Mouse (Mus musculus): ENCODE data around the gene Cpn2. TPM values are rescaled to one million over a fixed set of nuclear protein-coding genes. Genes with fewer than 3 reads are reported as not detected.

Cpn2 gene
- polyA plus RNA-seq, 1 experiment from 2014 or later, result not detected

GRCm38 (mm10) chr16:30258441-30258840, 8.9 kb downstream of the Cpn2 start:
- H3K4me2 ChIP-seq (ENCODE audit: low read depth, low read length), result no peak overlapping the region
- H3K27ac ChIP-seq (ENCODE audit: low read depth, low read length), result no peak overlapping the region
- no peaks in the 10 kb centered on the region for H3K36me3 ChIP-seq (ENCODE audit: control insufficient read depth, insufficient read depth, low read length)
- H3K9ac ChIP-seq (replicated peaks; ENCODE audit: low read depth, low read length), result no peak overlapping the region
- no peaks in the 10 kb centered on the region for H3K9me3 ChIP-seq (ENCODE audit: control insufficient read depth, low read length)
- no peaks in the 10 kb centered on the region for H3K27me3 ChIP-seq (ENCODE audit: control insufficient read depth, insufficient read depth, low read length)
- WGBS, result 82% methylated on average over 7 of the region's 7 CpGs
- no peak for ATAC-seq (ENCODE audit: low read depth)
- H3K4me3 ChIP-seq (ENCODE audit: low read depth, low read length), result no peak overlapping the region
- no peaks in the 10 kb centered on the region for H3K4me1 ChIP-seq (ENCODE audit: control insufficient read depth, insufficient read depth, low read length)

GRCm38 (mm10) chr16:30257718-30258117, 9.6 kb downstream of the Cpn2 start:
- no peaks in the 10 kb centered on the region for H3K9me3 ChIP-seq (ENCODE audit: control insufficient read depth, low read length)
- no peak overlapping the region for H3K4me3 ChIP-seq (ENCODE audit: low read depth, low read length)
- H3K9ac ChIP-seq (replicated peaks; ENCODE audit: low read depth, low read length), result no peak overlapping the region
- ATAC-seq (ENCODE audit: low read depth), result no peak
- H3K27ac ChIP-seq (ENCODE audit: low read depth, low read length), result no peak overlapping the region
- H3K27me3 ChIP-seq (ENCODE audit: control insufficient read depth, insufficient read depth, low read length), result no peaks in the 10 kb centered on the region
- 81% methylated on average over 9 of the region's 9 CpGs for WGBS
- H3K36me3 ChIP-seq (ENCODE audit: control insufficient read depth, insufficient read depth, low read length), result no peaks in the 10 kb centered on the region
- no peak overlapping the region for H3K4me2 ChIP-seq (ENCODE audit: low read depth, low read length)
- no peaks in the 10 kb centered on the region for H3K4me1 ChIP-seq (ENCODE audit: control insufficient read depth, insufficient read depth, low read length)

DNA sequence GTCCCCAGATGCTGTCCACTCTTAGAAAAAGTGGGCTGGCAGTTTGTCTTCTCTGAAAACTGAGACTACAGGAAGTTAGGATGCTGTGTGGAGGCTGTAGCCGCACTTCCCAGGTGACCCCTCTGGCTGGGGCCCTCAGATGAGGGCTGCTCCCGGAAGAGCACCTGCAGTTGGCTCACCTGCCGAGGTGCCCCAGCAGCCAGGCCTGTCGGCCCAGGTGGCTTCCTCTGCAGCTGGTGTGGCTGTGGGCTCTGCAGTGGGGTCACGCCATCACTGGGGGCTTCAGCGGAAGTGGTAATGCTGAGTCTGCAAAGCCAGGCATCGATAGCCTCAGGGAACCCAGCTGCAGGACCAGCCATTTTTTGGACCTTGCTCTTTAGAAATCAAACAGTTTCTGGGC, 12.2 kb downstream of the Cpn2 start:
- ATAC-seq (ENCODE audit: low read depth), result no peak
- Histone ChIP-seq H3K9me3 (ENCODE audit: control insufficient read depth, low read length) (no peaks in the 10 kb centered on the region), H3K27me3 (ENCODE audit: control insufficient read depth, insufficient read depth, low read length) (no peaks in the 10 kb centered on the region), H3K9ac (replicated peaks; ENCODE audit: low read depth, low read length) (no peak overlapping the region), H3K36me3 (ENCODE audit: control insufficient read depth, insufficient read depth, low read length) (no peaks in the 10 kb centered on the region), H3K4me3 (ENCODE audit: low read depth, low read length) (no peak overlapping the region), H3K27ac (ENCODE audit: low read depth, low read length) (no peak overlapping the region), H3K4me1 (ENCODE audit: control insufficient read depth, insufficient read depth, low read length) (peaks cover 5% of the 10 kb centered on the region; the same call in 1 of the 2 replicates), H3K4me2 (ENCODE audit: low read depth, low read length) (no peak overlapping the region)
- 82% methylated on average over 7 of the region's 7 CpGs for WGBS

GRCm38 (mm10) chr16:30253900-30254299, 13.4 kb downstream of the Cpn2 start:
- ATAC-seq (ENCODE audit: low read depth), result no peak
- Histone ChIP-seq H3K36me3 (ENCODE audit: control insufficient read depth, insufficient read depth, low read length) (no peaks in the 10 kb centered on the region), H3K4me2 (ENCODE audit: low read depth, low read length) (no peak overlapping the region), H3K4me3 (ENCODE audit: low read depth, low read length) (no peak overlapping the region), H3K9ac (replicated peaks; ENCODE audit: low read depth, low read length) (no peak overlapping the region), H3K27ac (ENCODE audit: low read depth, low read length) (no peak overlapping the region), H3K4me1 (ENCODE audit: control insufficient read depth, insufficient read depth, low read length) (peaks cover 5% of the 10 kb centered on the region; the same call in 1 of the 2 replicates), H3K9me3 (ENCODE audit: control insufficient read depth, low read length) (no peaks in the 10 kb centered on the region), H3K27me3 (ENCODE audit: control insufficient read depth, insufficient read depth, low read length) (no peaks in the 10 kb centered on the region)
- WGBS, result 74% methylated on average over 9 of the region's 9 CpGs

GRCm38 (mm10) chr16:30253374-30253773, 13.9 kb downstream of the Cpn2 start:
- Histone ChIP-seq H3K4me1 (ENCODE audit: control insufficient read depth, insufficient read depth, low read length) (peaks cover 5% of the 10 kb centered on the region; the same call in 1 of the 2 replicates), H3K9me3 (ENCODE audit: control insufficient read depth, low read length) (no peaks in the 10 kb centered on the region), H3K36me3 (ENCODE audit: control insufficient read depth, insufficient read depth, low read length) (no peaks in the 10 kb centered on the region), H3K4me3 (ENCODE audit: low read depth, low read length) (no peak overlapping the region), H3K27ac (ENCODE audit: low read depth, low read length) (no peak overlapping the region), H3K9ac (replicated peaks; ENCODE audit: low read depth, low read length) (no peak overlapping the region), H3K27me3 (ENCODE audit: control insufficient read depth, insufficient read depth, low read length) (no peaks in the 10 kb centered on the region), H3K4me2 (ENCODE audit: low read depth, low read length) (no peak overlapping the region)
- ATAC-seq (ENCODE audit: low read depth), result no peak
- 93% methylated on average over 4 of the region's 4 CpGs for WGBS

- H3K36me3 ChIP-seq (ENCODE audit: control insufficient read depth, insufficient read depth, low read length), result no peaks in the 10 kb centered on the region
- H3K27me3 ChIP-seq (ENCODE audit: control insufficient read depth, insufficient read depth, low read length), result no peaks in the 10 kb centered on the region
- peak overlapping the region; percentile 30; the same call in 1 of the 2 replicates for H3K4me2 ChIP-seq (ENCODE audit: low read depth, low read length)
- H3K27ac ChIP-seq (ENCODE audit: low read depth, low read length), result no peak overlapping the region
- no peaks in the 10 kb centered on the region for H3K9me3 ChIP-seq (ENCODE audit: control insufficient read depth, low read length)
- H3K4me3 ChIP-seq (ENCODE audit: low read depth, low read length), result no peak overlapping the region
- H3K9ac ChIP-seq (replicated peaks; ENCODE audit: low read depth, low read length), result no peak overlapping the region
- 1% methylated on average over 21 of the region's 21 CpGs for WGBS
- peak; percentile 77 for ATAC-seq (ENCODE audit: low read depth)
- peaks cover 5% of the 10 kb centered on the region; the same call in 1 of the 2 replicates for H3K4me1 ChIP-seq (ENCODE audit: control insufficient read depth, insufficient read depth, low read length)
Observed at GRCm38 (mm10) chr16:30252003-30252418, 15.3 kb downstream of the Cpn2 start.

- Histone ChIP-seq H3K9me3 (ENCODE audit: control insufficient read depth, low read length) (no peaks in the 10 kb centered on the region), H3K27me3 (ENCODE audit: control insufficient read depth, insufficient read depth, low read length) (0 out of 2 replicates have a peak, but pooled peaks cover 2% of the 10 kb centered on the region), H3K4me1 (ENCODE audit: control insufficient read depth, insufficient read depth, low read length) (no peaks in the 10 kb centered on the region), H3K4me2 (ENCODE audit: low read depth, low read length) (no peak overlapping the region), H3K4me3 (ENCODE audit: low read depth, low read length) (no peak overlapping the region), H3K36me3 (ENCODE audit: control insufficient read depth, insufficient read depth, low read length) (no peaks in the 10 kb centered on the region), H3K27ac (ENCODE audit: low read depth, low read length) (no peak overlapping the region), H3K9ac (replicated peaks; ENCODE audit: low read depth, low read length) (no peak overlapping the region)
- WGBS, result 16% methylated on average over 12 of the region's 12 CpGs
- peak; percentile 91 for ATAC-seq (ENCODE audit: low read depth)
Observed at GRCm38 (mm10) chr16:30244037-30244700, 23.1 kb downstream of the Cpn2 start.

DNA sequence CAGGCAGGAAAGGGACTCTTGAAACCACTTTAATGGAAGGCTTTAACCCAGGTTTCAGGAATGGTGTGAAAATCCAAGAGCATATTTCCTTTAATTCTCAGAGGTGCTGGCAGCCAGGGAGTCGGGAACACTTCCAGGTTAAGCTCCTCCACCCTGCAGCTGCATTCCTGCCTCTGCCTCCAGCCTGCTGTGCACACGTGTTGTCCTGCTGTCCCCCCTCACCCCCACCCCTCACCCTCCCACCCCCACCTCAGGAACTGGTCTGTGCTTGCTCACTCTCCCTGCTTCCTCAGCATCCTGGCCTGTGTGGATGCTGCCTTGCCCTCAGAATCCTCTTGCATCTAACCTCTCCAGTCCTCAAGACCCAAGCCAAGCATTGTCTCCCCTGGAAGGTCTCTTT, 25.7 kb downstream of the Cpn2 start:
- Histone ChIP-seq H3K27me3 (ENCODE audit: control insufficient read depth, insufficient read depth, low read length) (peaks cover 7% of the 10 kb centered on the region; the same call in 1 of the 2 replicates), H3K4me1 (ENCODE audit: control insufficient read depth, insufficient read depth, low read length) (0 out of 2 replicates have a peak, but pooled peaks cover 2% of the 10 kb centered on the region), H3K36me3 (ENCODE audit: control insufficient read depth, insufficient read depth, low read length) (no peaks in the 10 kb centered on the region), H3K4me3 (ENCODE audit: low read depth, low read length) (no peak overlapping the region), H3K27ac (ENCODE audit: low read depth, low read length) (no peak overlapping the region), H3K9me3 (ENCODE audit: control insufficient read depth, low read length) (no peaks in the 10 kb centered on the region), H3K4me2 (ENCODE audit: low read depth, low read length) (no peak overlapping the region), H3K9ac (replicated peaks; ENCODE audit: low read depth, low read length) (no peak overlapping the region)
- no peak for ATAC-seq (ENCODE audit: low read depth)
- 38% methylated on average over 2 of the region's 2 CpGs for WGBS

DNA sequence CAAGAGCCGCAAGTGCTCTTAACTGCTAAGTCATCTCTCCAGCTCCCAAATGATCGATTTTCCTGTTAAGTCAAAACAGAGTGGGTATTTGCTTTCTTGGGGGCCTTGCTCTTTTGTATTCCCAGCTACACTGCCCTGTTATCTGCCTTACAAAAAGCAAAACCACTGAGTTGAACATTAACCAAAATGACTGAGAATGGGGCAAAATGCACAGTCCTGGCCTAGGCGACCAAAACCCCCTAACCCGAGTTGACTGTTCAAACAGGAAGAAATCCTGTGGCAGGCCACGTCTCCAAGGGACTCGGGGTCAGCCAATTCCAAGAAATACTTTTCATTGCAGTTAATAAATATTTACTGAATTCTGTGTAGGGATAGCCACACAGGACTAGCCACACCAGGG, 28.5 kb downstream of the Cpn2 start:
- WGBS, result 63% methylated on average over 6 of the region's 6 CpGs
- Histone ChIP-seq H3K36me3 (ENCODE audit: control insufficient read depth, insufficient read depth, low read length) (no peaks in the 10 kb centered on the region), H3K4me3 (ENCODE audit: low read depth, low read length) (no peak overlapping the region), H3K27ac (ENCODE audit: low read depth, low read length) (no peak overlapping the region), H3K9me3 (ENCODE audit: control insufficient read depth, low read length) (no peaks in the 10 kb centered on the region), H3K4me1 (ENCODE audit: control insufficient read depth, insufficient read depth, low read length) (0 out of 2 replicates have a peak, but pooled peaks cover 6% of the 10 kb centered on the region), H3K4me2 (ENCODE audit: low read depth, low read length) (no peak overlapping the region), H3K9ac (replicated peaks; ENCODE audit: low read depth, low read length) (no peak overlapping the region), H3K27me3 (ENCODE audit: control insufficient read depth, insufficient read depth, low read length) (peaks cover 19% of the 10 kb centered on the region)
- no peak for ATAC-seq (ENCODE audit: low read depth)

Measured in neural tube, embryonic 14.5 days (tissue).